Mouse (Mus musculus) MEL (cell line): ENCODE results near the gene Pde4dip. TPM values are rescaled to one million over a fixed set of nuclear protein-coding genes. Genes with fewer than 3 reads are reported as not detected.

Experiments
- DNase-seq: peaks from one replicate; pipeline ENCODE4 v3.0.0; 2011; ENCODE audit warnings: low read depth, low spot score
- H3K27ac ChIP-seq: 2 replicates; pipeline ENCODE4 v1.5.1; 2012; ENCODE audit warnings: low read depth, mild to moderate bottlenecking, control low read depth, low read length, moderate library complexity; ENCODE audit not compliant: control insufficient read depth
- H3K27me3 ChIP-seq, 2 experiments: fragments of 150-350 bp in 1 of 2; sonication (generic) in 1 of 2; 2 replicates each; pipeline ENCODE4 v1.6.1; 2012; ENCODE audit warnings: low read length in 2 of 2, mild to moderate bottlenecking in 2 of 2, improper control_type of control experiment in 1 of 2, moderate library complexity in 1 of 2; ENCODE audit not compliant: insufficient read depth in 2 of 2, control insufficient read depth in 1 of 2
- H3K36me3 ChIP-seq, 2 experiments: 2 replicates each; pipeline ENCODE4 v1.6.1; 2012 to 2014; ENCODE audit warnings: low read length in 2 of 2, improper control_type of control experiment in 1 of 2, inconsistent platforms in 1 of 2, mild to moderate bottlenecking in 1 of 2; ENCODE audit not compliant: insufficient read depth in 2 of 2, control insufficient read depth in 1 of 2
- H3K4me1 ChIP-seq, 2 experiments: fragments of 150-350 bp in 1 of 2; sonication (generic) in 1 of 2; 2 replicates each; pipeline ENCODE4 v1.6.1; 2012; ENCODE audit warnings: low read length in 2 of 2, improper control_type of control experiment in 1 of 2, mild to moderate bottlenecking in 1 of 2; ENCODE audit not compliant: insufficient read depth in 2 of 2, control insufficient read depth in 1 of 2
- H3K4me3 ChIP-seq, 2 experiments: fragments of 150-350 bp in 1 of 2; sonication (generic) in 1 of 2; 2 replicates each; pipeline ENCODE4 v1.5.1; 2012; ENCODE audit warnings: low read depth in 2 of 2, low read length in 2 of 2, mild to moderate bottlenecking in 2 of 2, moderate library complexity in 2 of 2, control low read depth in 1 of 2, improper control_type of control experiment in 1 of 2; ENCODE audit not compliant: control insufficient read depth in 1 of 2, insufficient read depth in 1 of 2
- H3K79me2 ChIP-seq: 2 replicates; pipeline ENCODE4 v1.6.1; 2012; ENCODE audit warnings: mild to moderate bottlenecking, low read length, moderate library complexity; ENCODE audit not compliant: control insufficient read depth, poor library complexity, insufficient read depth
- H3K9ac ChIP-seq: 2 replicates; pipeline ENCODE4 v1.6.1; 2012; ENCODE audit warnings: low read depth, mild to moderate bottlenecking, control low read depth, low read length, moderate library complexity; ENCODE audit not compliant: control insufficient read depth, poor library complexity, severe bottlenecking
- H3K9me3 ChIP-seq: fragments of 150-350 bp; sonication (generic); replicated peaks from 2 replicates; pipeline ENCODE4 v1.6.1; 2012; ENCODE audit warnings: mild to moderate bottlenecking, low read length, improper control_type of control experiment, moderate library complexity; ENCODE audit not compliant: insufficient read depth
- CHD1 ChIP-seq: IDR thresholded peaks from 2 replicates; pipeline ENCODE4 v1.6.1; 2012; ENCODE audit warnings: low read depth, mild to moderate bottlenecking, inconsistent platforms, low read length, improper control_type of control experiment
- CTCF ChIP-seq, 3 experiments: IDR thresholded peaks in 2 of 3; conservative IDR thresholded peaks in 1 of 3; 2 replicates each; pipeline ENCODE4 v1.5.1; 2011 to 2012; ENCODE audit warnings: low read length in 3 of 3, low read depth in 2 of 3, mild to moderate bottlenecking in 2 of 3, improper control_type of control experiment in 1 of 3, inconsistent platforms in 1 of 3, mixed read lengths in 1 of 3, moderate library complexity in 1 of 3; ENCODE audit not compliant: control insufficient read depth in 1 of 3, insufficient read depth in 1 of 3, poor library complexity in 1 of 3, severe bottlenecking in 1 of 3
- E2F4 ChIP-seq: IDR thresholded peaks from 2 replicates; pipeline ENCODE4 v1.6.1; 2011; ENCODE audit warnings: low read depth, low read length, improper control_type of control experiment, borderline replicate concordance
- ETS1 ChIP-seq: IDR thresholded peaks from 2 replicates; pipeline ENCODE4 v1.6.1; 2012; ENCODE audit warnings: low read depth, mild to moderate bottlenecking, inconsistent platforms, low read length, improper control_type of control experiment, moderate library complexity
- JUND ChIP-seq: IDR thresholded peaks from 2 replicates; pipeline ENCODE4 v1.6.1; 2011; ENCODE audit warnings: low read depth, mild to moderate bottlenecking, improper control_type of control experiment, low read length
- MAFK ChIP-seq: IDR thresholded peaks from 2 replicates; pipeline ENCODE4 v1.6.1; 2011; ENCODE audit warnings: low read depth, mild to moderate bottlenecking, low read length, improper control_type of control experiment, borderline replicate concordance
- MEF2A ChIP-seq: IDR thresholded peaks from 2 replicates; pipeline ENCODE4 v1.6.1; 2014; ENCODE audit warnings: low read depth, mild to moderate bottlenecking, inconsistent platforms, low read length, improper control_type of control experiment; ENCODE audit not compliant: poor library complexity, insufficient replicate concordance, severe bottlenecking; ENCODE audit errors: extremely low read depth
- MXI1 ChIP-seq: IDR thresholded peaks from 2 replicates; pipeline ENCODE4 v1.6.1; 2011; ENCODE audit warnings: mild to moderate bottlenecking, low read depth, low read length, improper control_type of control experiment
- MYB ChIP-seq: IDR thresholded peaks from 2 replicates; pipeline ENCODE4 v1.6.1; 2011; ENCODE audit warnings: mild to moderate bottlenecking, low read depth, low read length, improper control_type of control experiment
- MYC ChIP-seq: IDR thresholded peaks from 2 replicates; pipeline ENCODE4 v1.6.1; 2011; ENCODE audit warnings: low read depth, mild to moderate bottlenecking, low read length, improper control_type of control experiment, moderate library complexity
- NELFE ChIP-seq: IDR thresholded peaks from 2 replicates; pipeline ENCODE4 v1.6.1; 2011; ENCODE audit warnings: low read depth, low read length, improper control_type of control experiment
- POLR2AphosphoS2 ChIP-seq: IDR thresholded peaks from 2 replicates; pipeline ENCODE4 v1.6.1; 2011; ENCODE audit warnings: low read length, improper control_type of control experiment
- RAD21 ChIP-seq: IDR thresholded peaks from 2 replicates; pipeline ENCODE4 v1.6.1; 2011; ENCODE audit warnings: mild to moderate bottlenecking, low read depth, low read length, improper control_type of control experiment
- RCOR1 ChIP-seq: IDR thresholded peaks from 2 replicates; pipeline ENCODE4 v1.6.1; 2012; ENCODE audit warnings: low read depth, mild to moderate bottlenecking, inconsistent platforms, low read length, improper control_type of control experiment
- SIN3A ChIP-seq: IDR thresholded peaks from 2 replicates; pipeline ENCODE4 v1.6.1; 2012; ENCODE audit warnings: low read length, improper control_type of control experiment, inconsistent platforms
- TAL1 ChIP-seq: IDR thresholded peaks from 2 replicates; pipeline ENCODE4 v1.6.1; 2012; ENCODE audit warnings: mild to moderate bottlenecking, inconsistent platforms, low read length, moderate library complexity, mixed read lengths
- TBP ChIP-seq: IDR thresholded peaks from 2 replicates; pipeline ENCODE4 v1.8.0; 2011; ENCODE audit warnings: low read depth, low read length, improper control_type of control experiment
- TCF12 ChIP-seq: IDR thresholded peaks from 2 replicates; pipeline ENCODE4 v1.6.1; 2014; ENCODE audit warnings: low read depth, mild to moderate bottlenecking, inconsistent platforms, low read length, improper control_type of control experiment, moderate library complexity
- UBTF ChIP-seq: IDR thresholded peaks from 2 replicates; pipeline ENCODE4 v1.6.1; 2012; ENCODE audit warnings: low read depth, mild to moderate bottlenecking, inconsistent platforms, low read length, improper control_type of control experiment, moderate library complexity, borderline replicate concordance; ENCODE audit not compliant: insufficient read depth
- USF1 ChIP-seq: IDR thresholded peaks from 2 replicates; pipeline ENCODE4 v1.6.1; 2014; ENCODE audit warnings: low read depth, mild to moderate bottlenecking, inconsistent platforms, low read length, improper control_type of control experiment, moderate library complexity
- USF2 ChIP-seq, 2 experiments: IDR thresholded peaks; 2 replicates each; pipeline ENCODE4 v1.6.1; 2011 to 2012; ENCODE audit warnings: improper control_type of control experiment in 2 of 2, low read length in 2 of 2, borderline replicate concordance in 1 of 2, inconsistent platforms in 1 of 2, low read depth in 1 of 2, mild to moderate bottlenecking in 1 of 2; ENCODE audit not compliant: insufficient read depth in 1 of 2
- ZMIZ1 ChIP-seq: IDR thresholded peaks from 2 replicates; pipeline ENCODE4 v1.6.1; 2012; ENCODE audit warnings: low read depth, mild to moderate bottlenecking, inconsistent platforms, low read length, improper control_type of control experiment, moderate library complexity
- ZNF384 ChIP-seq: IDR thresholded peaks from 2 replicates; pipeline ENCODE4 v1.6.1; 2012; ENCODE audit warnings: low read depth, mild to moderate bottlenecking, inconsistent platforms, low read length, improper control_type of control experiment
- polyA plus RNA-seq, 2 experiments: library from polyadenylated mRNA; stranded (reverse) in 1 of 2; unstranded in 1 of 2; fragments of >175 nt in 1 of 2; fragments of >200 nt in 1 of 2; gene quantifications; 2 replicates each; pipeline versions ENCODE4 v1.2.1 to v1.2.4; 2012; ENCODE audit warnings: low replicate concordance in 2 of 2, low read depth in 1 of 2; ENCODE audit not compliant: insufficient read length in 2 of 2, insufficient read depth in 1 of 2, missing spikeins in 1 of 2
- total RNA-seq: library from RNA; depleted of rRNA; stranded (reverse); fragments of 300-350 nt; gene quantifications from 2 replicates; pipeline ENCODE4 v1.2.3, GENCODE M21; 2012

Gene Pde4dip
- total and polyA plus RNA-seq, 3 experiments, result 47.6 to 52.4 TPM; not detected in 1

DNA sequence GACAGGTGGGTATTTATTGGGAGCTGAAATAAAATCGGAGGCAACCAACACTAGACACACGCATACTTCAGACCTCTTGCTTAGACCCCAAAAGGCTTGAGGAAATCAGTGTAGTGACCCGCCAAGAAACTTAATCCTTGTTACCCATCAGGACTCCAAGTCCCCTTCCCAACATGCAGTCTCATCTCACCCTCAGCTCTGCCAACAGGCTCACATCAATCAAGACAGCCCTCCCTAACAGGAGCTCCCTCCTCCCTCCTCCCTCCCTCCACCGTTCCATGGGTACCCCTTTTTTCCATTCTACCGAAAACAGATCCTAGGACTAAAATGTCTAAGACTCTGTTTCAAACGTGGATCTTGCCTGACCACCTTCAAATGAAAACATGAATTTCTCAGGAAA is 65.1 kb downstream of the Pde4dip start (continued):
- TF ChIP-seq TAL1 (no peak), RAD21 (no peak)
- TF ChIP-seq, all 39 proteins: peak for 0

DNA sequence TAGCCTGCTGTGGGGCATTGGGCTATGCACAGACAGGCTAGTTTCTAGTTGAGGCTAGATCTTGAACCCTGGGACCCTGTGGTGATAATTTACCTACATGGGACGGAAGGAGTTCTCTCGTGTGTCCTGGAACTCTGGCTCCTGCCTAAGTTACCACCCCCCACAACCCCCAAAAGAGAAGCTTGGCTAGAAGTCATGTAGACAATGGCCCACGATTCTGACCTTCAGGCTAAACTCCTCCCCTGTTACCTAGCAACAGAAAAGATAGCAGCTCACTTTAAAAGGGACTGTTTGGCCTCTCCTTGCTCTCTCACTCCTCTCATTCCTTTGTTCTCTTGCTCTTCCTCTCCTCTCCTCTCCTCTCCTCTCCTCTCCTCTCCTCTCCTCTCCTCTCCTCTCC is 69.5 kb downstream of the Pde4dip start:
- Histone ChIP-seq H3K79me2 (no peaks in the 10 kb centered on the region), H3K27ac (no peak overlapping the region), H3K27me3 (peaks cover 0 to 5% of the 10 kb centered on the region in 2 experiments; a peak in 2 of 4 replicates), H3K36me3 (no peaks in the 10 kb centered on the region), H3K4me1 (no peaks in the 10 kb centered on the region), H3K4me3 (no peak overlapping the region), H3K9ac (no peak overlapping the region), H3K9me3 (no peaks in the 10 kb centered on the region)
- no peak for TF ChIP-seq TBP
- no peak for TF ChIP-seq CHD1
- no peak for TF ChIP-seq MYC
- TF ChIP-seq RCOR1, result no peak
- TF ChIP-seq MYB, result no peak
- TF ChIP-seq E2F4, result no peak
- no peak for TF ChIP-seq UBTF
- TF ChIP-seq ZMIZ1, result no peak
- no peak for TF ChIP-seq ETS1
- TF ChIP-seq CTCF (IDR thresholded peaks at IDR 0.05 in 2 of 3, conservative IDR thresholded peaks at IDR 0.05 in 1 of 3; ENCODE audit: control insufficient read depth in 1 of 3, insufficient read depth in 1 of 3, low read depth in 2 of 3, low read length in 3 of 3, poor library complexity in 1 of 3, severe bottlenecking in 1 of 3), result no peak
- TF ChIP-seq MXI1, result no peak
- no peak for TF ChIP-seq NELFE
- TF ChIP-seq TCF12, result no peak
- TF ChIP-seq JUND, result no peak
- TF ChIP-seq POLR2AphosphoS2, result no peak
- DNase-seq, result no peak

DNA sequence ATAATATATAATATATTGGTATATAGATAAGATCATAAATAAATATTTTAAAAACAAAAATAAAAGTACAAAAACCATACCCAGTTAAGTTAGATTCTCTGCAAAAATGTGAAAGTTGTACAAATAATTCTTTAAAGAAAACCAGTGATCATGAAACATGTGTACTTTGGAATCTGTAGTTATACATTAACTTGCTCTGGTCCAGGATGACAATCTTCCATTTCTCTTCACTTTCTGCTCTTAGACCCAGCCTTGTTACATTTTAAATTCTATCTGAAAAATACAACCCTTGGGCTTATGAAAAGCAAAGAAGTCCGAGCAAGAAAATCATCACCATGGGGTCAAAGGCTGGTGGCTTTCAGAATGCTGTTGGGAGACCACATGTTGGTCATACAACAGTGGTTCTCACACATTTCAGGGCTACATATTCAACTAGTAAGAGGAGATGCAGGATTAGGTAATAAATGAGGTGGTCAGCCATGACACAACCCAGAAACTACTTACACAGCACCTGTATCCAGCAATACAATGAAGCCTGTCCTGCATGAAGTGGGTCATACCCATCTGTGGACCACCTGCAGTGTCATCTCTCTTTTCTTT is 70.0 kb downstream of the Pde4dip start:
- no peak overlapping the region for H3K27ac ChIP-seq
- no peaks in the 10 kb centered on the region for H3K4me1 ChIP-seq
- TF ChIP-seq ZNF384 (no peak), TAL1 (no peak), CHD1 (no peak), POLR2AphosphoS2 (no peak), USF2 (IDR thresholded peaks at IDR 0.05; ENCODE audit: borderline replicate concordance in 1 of 2, insufficient read depth in 1 of 2, low read depth in 1 of 2, low read length in 2 of 2) (no peak), UBTF (no peak), TBP (no peak), MAFK (no peak), MEF2A (no peak), USF1 (no peak), SIN3A (no peak)
- H3K9ac ChIP-seq, result no peak overlapping the region
- no peak overlapping the region for H3K4me3 ChIP-seq
- peaks cover 0 to 5% of the 10 kb centered on the region in 2 experiments; a peak in 2 of 4 replicates for H3K27me3 ChIP-seq
- no peaks in the 10 kb centered on the region for H3K79me2 ChIP-seq
- no peaks in the 10 kb centered on the region for H3K36me3 ChIP-seq
- DNase-seq, result no peak
- H3K9me3 ChIP-seq, result no peaks in the 10 kb centered on the region
